Mouse (Mus musculus): Measurements from ENCODE around the gene Hdac4. TPM values are rescaled to one million over a fixed set of nuclear protein-coding genes. Genes with fewer than 3 reads are reported as not detected.

The Hdac4 gene
- polyA plus RNA-seq, 1 experiment, result 13.3 TPM

- H3K27ac ChIP-seq (ENCODE audit: insufficient read depth, low read length), result no peak overlapping the region
- H3K4me1 ChIP-seq (ENCODE audit: control insufficient read depth, insufficient read depth, insufficient read length), result no peaks in the 10 kb centered on the region
- WGBS, result 92% methylated on average over 1 of the region's 1 CpGs
- H3K27me3 ChIP-seq (ENCODE audit: control insufficient read depth, insufficient read depth, low read length), result no peaks in the 10 kb centered on the region
- H3K36me3 ChIP-seq (ENCODE audit: control insufficient read depth, insufficient read depth, low read length), result no peaks in the 10 kb centered on the region; the same call in 1 of the 2 replicates
- no peak overlapping the region for H3K4me3 ChIP-seq (ENCODE audit: extremely low read depth, insufficient read depth, insufficient read length)
- DNase-seq (ENCODE audit: low read depth in 1 of 2, low spot score in 2 of 2), result no peak
- TF ChIP-seq CTCF (IDR thresholded peaks at IDR 0.05; ENCODE audit: extremely low read depth, insufficient read depth, insufficient read length, insufficient replicate concordance) (no peak), POLR2A (IDR thresholded peaks at IDR 0.05; ENCODE audit: low read depth, low read length) (no peak)
These were observed 45.3 kb downstream of the Hdac4 start for GRCm38 (mm10) chr1:92150201-92150600.

DNA sequence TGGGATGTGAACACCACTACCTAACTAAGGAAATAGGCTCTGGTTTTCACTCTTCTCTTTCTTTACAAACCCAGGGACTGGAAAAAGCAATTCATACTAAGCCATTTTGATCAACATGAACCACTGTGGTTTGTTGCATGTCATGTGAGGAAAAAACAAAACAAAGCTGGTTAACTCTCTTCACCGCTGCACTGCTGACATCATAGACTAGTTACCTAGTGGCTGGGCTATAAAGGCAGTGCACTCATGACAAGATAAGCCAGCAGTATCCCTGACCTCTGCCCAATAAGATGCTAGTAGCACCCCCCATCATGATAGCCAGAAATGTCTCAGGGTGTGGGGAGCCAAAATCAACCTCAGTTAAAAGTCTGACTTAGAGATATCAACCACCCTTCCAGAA is 47.0 kb downstream of the Hdac4 start:
- 90% methylated on average over 1 of the region's 1 CpGs for WGBS
- Histone ChIP-seq H3K36me3 (ENCODE audit: control insufficient read depth, insufficient read depth, low read length) (no peaks in the 10 kb centered on the region; the same call in 1 of the 2 replicates), H3K27me3 (ENCODE audit: control insufficient read depth, insufficient read depth, low read length) (no peaks in the 10 kb centered on the region), H3K4me1 (ENCODE audit: control insufficient read depth, insufficient read depth, insufficient read length) (no peaks in the 10 kb centered on the region), H3K4me3 (ENCODE audit: extremely low read depth, insufficient read depth, insufficient read length) (no peak overlapping the region), H3K27ac (ENCODE audit: insufficient read depth, low read length) (no peak overlapping the region)
- TF ChIP-seq POLR2A (IDR thresholded peaks at IDR 0.05; ENCODE audit: low read depth, low read length), result no peak
- no peak for TF ChIP-seq CTCF (IDR thresholded peaks at IDR 0.05; ENCODE audit: extremely low read depth, insufficient read depth, insufficient read length, insufficient replicate concordance)
- DNase-seq (ENCODE audit: low read depth in 1 of 2, low spot score in 2 of 2), result peak in 1 of 2 experiments; percentile 7

DNA sequence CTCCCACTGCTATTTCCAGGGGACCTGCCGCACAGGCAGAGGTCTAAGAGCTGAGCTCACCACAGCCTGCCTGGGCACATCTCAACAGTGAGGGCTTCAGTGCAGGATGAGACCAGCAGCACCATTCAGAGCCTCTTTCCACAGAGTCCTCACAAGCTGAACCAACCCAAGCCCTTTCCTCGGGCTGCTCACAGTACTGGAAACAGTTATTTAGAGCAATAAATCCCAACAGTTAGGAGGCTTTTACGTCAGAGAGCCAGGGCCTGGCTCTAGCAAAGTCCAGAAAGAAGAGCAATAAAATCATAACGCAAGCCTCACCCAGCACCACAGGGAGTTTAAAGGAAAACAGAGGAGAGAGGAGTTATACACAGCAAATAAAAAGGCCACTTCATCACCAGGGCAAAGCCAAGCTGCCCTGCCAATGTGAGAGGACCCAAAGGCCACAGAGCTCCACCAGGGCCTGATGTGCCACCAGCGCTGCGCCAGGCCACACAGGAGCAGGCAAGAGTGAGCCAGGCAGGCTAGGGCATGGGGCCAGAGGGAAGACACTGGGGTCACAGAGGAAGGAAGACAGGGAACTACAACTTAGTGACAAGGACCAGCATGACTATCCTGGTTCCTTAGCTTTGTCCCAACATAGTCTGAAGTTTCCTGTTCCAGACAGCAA is 50.5 kb downstream of the Hdac4 start:
- no peaks in the 10 kb centered on the region for H3K27me3 ChIP-seq (ENCODE audit: control insufficient read depth, insufficient read depth, low read length)
- DNase-seq (ENCODE audit: low read depth in 1 of 2, low spot score in 2 of 2), result no peak
- no peaks in the 10 kb centered on the region; the same call in 1 of the 2 replicates for H3K36me3 ChIP-seq (ENCODE audit: control insufficient read depth, insufficient read depth, low read length)
- WGBS, result 88% methylated on average over 6 of the region's 6 CpGs
- no peak overlapping the region for H3K27ac ChIP-seq (ENCODE audit: insufficient read depth, low read length)
- no peak overlapping the region for H3K4me3 ChIP-seq (ENCODE audit: extremely low read depth, insufficient read depth, insufficient read length)
- no peaks in the 10 kb centered on the region for H3K4me1 ChIP-seq (ENCODE audit: control insufficient read depth, insufficient read depth, insufficient read length)
- TF ChIP-seq CTCF (IDR thresholded peaks at IDR 0.05; ENCODE audit: extremely low read depth, insufficient read depth, insufficient read length, insufficient replicate concordance), result no peak
- TF ChIP-seq POLR2A (IDR thresholded peaks at IDR 0.05; ENCODE audit: low read depth, low read length), result no peak

DNA sequence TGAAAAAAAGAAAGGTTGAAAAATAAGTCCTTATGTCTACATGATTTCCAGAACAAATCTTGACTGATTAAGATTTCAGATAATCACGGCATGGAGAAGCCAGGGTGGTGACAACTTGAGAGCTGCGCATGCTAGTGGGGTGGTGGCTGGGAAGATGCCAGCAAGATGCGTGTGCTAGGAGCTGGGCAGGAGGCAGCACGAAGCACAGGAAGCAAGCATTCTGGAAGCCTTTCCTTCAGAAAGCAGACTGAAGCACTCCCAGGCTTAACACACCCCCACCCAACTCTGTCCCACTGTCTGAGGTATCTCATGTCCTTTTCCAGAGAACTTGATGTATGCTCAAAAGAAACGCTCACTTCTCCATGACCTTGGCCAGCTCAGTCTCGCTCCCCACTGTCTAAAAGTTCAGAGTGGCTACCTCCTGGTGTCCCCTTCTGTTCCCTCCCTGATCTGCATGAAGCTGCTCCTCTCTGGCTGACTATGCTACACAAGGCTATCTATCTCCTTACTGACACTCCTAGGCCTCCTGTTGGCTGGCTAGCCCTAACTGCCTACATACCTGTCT is 52.1 kb downstream of the Hdac4 start:
- no peaks in the 10 kb centered on the region; the same call in 1 of the 2 replicates for H3K36me3 ChIP-seq (ENCODE audit: control insufficient read depth, insufficient read depth, low read length)
- no peak overlapping the region for H3K4me3 ChIP-seq (ENCODE audit: extremely low read depth, insufficient read depth, insufficient read length)
- 90% methylated on average over 6 of the region's 6 CpGs for WGBS
- no peak for DNase-seq (ENCODE audit: low read depth in 1 of 2, low spot score in 2 of 2)
- no peaks in the 10 kb centered on the region for H3K27me3 ChIP-seq (ENCODE audit: control insufficient read depth, insufficient read depth, low read length)
- TF ChIP-seq POLR2A (IDR thresholded peaks at IDR 0.05; ENCODE audit: low read depth, low read length) (no peak), CTCF (IDR thresholded peaks at IDR 0.05; ENCODE audit: extremely low read depth, insufficient read depth, insufficient read length, insufficient replicate concordance) (no peak)
- H3K27ac ChIP-seq (ENCODE audit: insufficient read depth, low read length), result no peak overlapping the region
- no peaks in the 10 kb centered on the region for H3K4me1 ChIP-seq (ENCODE audit: control insufficient read depth, insufficient read depth, insufficient read length)

DNA sequence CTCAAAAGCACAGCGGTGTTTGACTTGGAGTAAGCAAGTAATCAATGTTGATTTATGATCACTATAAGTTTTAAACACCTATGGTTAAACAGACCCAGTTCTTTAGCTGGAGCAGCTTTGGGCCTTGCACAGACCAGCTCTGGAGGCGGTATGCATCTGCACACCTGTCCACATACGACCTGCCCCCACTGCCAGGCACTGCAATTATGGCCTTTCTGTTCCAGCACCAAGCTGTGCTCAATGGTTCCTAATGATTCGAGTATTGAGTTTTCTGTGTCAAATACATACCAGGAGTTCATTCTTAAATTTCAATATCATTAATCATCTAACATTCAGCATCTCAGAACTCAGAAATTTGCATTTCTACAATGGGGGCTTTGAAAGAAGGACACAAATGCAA is 52.7 kb downstream of the Hdac4 start:
- no peak for TF ChIP-seq CTCF (IDR thresholded peaks at IDR 0.05; ENCODE audit: extremely low read depth, insufficient read depth, insufficient read length, insufficient replicate concordance)
- no peak for TF ChIP-seq POLR2A (IDR thresholded peaks at IDR 0.05; ENCODE audit: low read depth, low read length)
- WGBS, result 90% methylated on average over 4 of the region's 4 CpGs
- no peaks in the 10 kb centered on the region for H3K27me3 ChIP-seq (ENCODE audit: control insufficient read depth, insufficient read depth, low read length)
- H3K4me3 ChIP-seq (ENCODE audit: extremely low read depth, insufficient read depth, insufficient read length), result no peak overlapping the region
- H3K27ac ChIP-seq (ENCODE audit: insufficient read depth, low read length), result no peak overlapping the region
- no peaks in the 10 kb centered on the region for H3K4me1 ChIP-seq (ENCODE audit: control insufficient read depth, insufficient read depth, insufficient read length)
- H3K36me3 ChIP-seq (ENCODE audit: control insufficient read depth, insufficient read depth, low read length), result no peaks in the 10 kb centered on the region; the same call in 1 of the 2 replicates
- no peak for DNase-seq (ENCODE audit: low read depth in 1 of 2, low spot score in 2 of 2)

DNA sequence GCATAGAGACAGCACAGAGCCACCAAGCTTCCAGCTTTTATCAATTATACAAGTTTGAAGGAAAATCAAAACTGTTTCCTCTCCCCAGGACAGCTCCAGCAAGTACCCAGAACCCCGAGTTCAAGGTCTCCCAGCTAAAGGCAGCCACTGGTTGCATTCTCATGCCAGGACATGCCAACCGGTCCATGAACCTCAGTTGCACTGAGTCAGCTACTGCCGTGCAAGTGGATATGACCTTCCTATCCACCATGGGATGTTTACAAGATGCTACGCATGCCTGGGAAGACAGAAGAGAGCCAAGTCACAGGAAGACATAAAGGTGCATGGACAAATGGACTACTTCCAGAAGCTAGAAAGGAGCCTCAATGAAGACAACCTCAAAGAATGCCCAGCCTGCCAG is 56.5 kb downstream of the Hdac4 start:
- Histone ChIP-seq H3K27ac (ENCODE audit: insufficient read depth, low read length) (no peak overlapping the region), H3K36me3 (ENCODE audit: control insufficient read depth, insufficient read depth, low read length) (no peaks in the 10 kb centered on the region), H3K27me3 (ENCODE audit: control insufficient read depth, insufficient read depth, low read length) (no peaks in the 10 kb centered on the region), H3K4me3 (ENCODE audit: extremely low read depth, insufficient read depth, insufficient read length) (no peak overlapping the region), H3K4me1 (ENCODE audit: control insufficient read depth, insufficient read depth, insufficient read length) (no peaks in the 10 kb centered on the region)
- no peak for DNase-seq (ENCODE audit: low read depth in 1 of 2, low spot score in 2 of 2)
- 90% methylated on average over 4 of the region's 4 CpGs for WGBS
- no peak for TF ChIP-seq CTCF (IDR thresholded peaks at IDR 0.05; ENCODE audit: extremely low read depth, insufficient read depth, insufficient read length, insufficient replicate concordance)
- TF ChIP-seq POLR2A (IDR thresholded peaks at IDR 0.05; ENCODE audit: low read depth, low read length), result no peak
